Mouse (Mus musculus): Measurements from ENCODE around the gene Cst7.
"Not testable (repeated sequence)": the region's sequence is repeated elsewhere in the genome, so short reads cannot be mapped to it uniquely, and the experiment has no call there.

GRCm38 (mm10) chr2:150549576-150549975 is 20.6 kb upstream of the Cst7 start:
- not testable (repeated sequence) for TF ChIP-seq ZC3H11A (IDR thresholded peaks at IDR 0.05; ENCODE audit: borderline replicate concordance, low read depth, low read length); CHD2 (IDR thresholded peaks at IDR 0.05; ENCODE audit: low read depth, low read length); ZNF384 (IDR thresholded peaks at IDR 0.05; ENCODE audit: low read depth, low read length); MAFK (IDR thresholded peaks at IDR 0.05; ENCODE audit: insufficient read depth, low read depth, low read length); HCFC1 (IDR thresholded peaks at IDR 0.05; ENCODE audit: borderline replicate concordance, insufficient read depth, low read length)

Data from ES-E14 (cell line).